Mouse (Mus musculus): ENCODE data around the gene Fkbp4. TPM values are rescaled to one million over a fixed set of nuclear protein-coding genes. Genes with fewer than 3 reads are reported as not detected.

Fkbp4 gene
- 431 and 436 TPM in 2 replicates for polyA plus RNA-seq (2015; fragmentation: Nextera tagmentation; extraction: Ambion mirVana)

DNA sequence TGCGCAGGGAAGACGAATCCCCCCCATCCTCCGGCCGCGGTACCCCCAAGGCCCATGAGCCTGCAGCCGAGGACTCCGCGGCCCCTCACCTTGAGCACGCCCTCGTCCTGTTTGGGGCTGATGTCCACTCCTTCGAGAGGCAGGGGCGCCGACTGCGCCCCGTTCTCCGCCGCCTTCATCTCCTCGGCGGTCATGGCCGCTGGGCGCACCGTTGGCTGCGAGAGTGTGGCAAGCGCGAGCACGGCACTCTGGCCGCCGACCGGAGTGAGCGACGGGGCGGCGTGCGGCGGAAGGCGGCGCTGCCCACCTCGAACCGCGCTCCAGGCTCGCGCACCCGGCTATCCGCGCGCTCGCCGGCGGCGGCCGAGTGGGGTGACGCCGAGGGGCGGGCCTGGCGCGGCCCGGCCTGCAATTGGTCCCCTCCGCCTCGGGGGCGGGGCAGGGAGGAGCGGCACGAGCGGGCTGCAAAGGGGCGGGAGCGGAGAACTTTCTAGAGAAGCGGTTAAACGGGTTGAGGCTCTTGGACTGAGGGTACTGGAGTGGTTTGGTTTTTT, at the start of gene Fkbp4:
TSS of gene Fkbp4 (minus strand) at position 361 of the 554 bp plus-strand sequence.
- Histone ChIP-seq H3K36me3 (peaks cover 26% of the 10 kb centered on the region), H3K9ac (replicated peaks) (peak within 1 kb of the TSS; percentile 98), H3K27ac (replicated peaks) (peak within 1 kb of the TSS; percentile 94), H3K4me1 (peaks cover 17% of the 10 kb centered on the region), H3K9me3 (no peaks in the 10 kb centered on the region), H3K27me3 (no peaks in the 10 kb centered on the region), H3K4me3 (peak within 1 kb of the TSS; percentile 98), H3K4me2 (replicated peaks) (peak within 1 kb of the TSS; percentile 46)
- WGBS: under 1% methylated on average over 67 of the region's 67 CpGs
- peak; percentile 94 for ATAC-seq (replicated peaks)

DNA sequence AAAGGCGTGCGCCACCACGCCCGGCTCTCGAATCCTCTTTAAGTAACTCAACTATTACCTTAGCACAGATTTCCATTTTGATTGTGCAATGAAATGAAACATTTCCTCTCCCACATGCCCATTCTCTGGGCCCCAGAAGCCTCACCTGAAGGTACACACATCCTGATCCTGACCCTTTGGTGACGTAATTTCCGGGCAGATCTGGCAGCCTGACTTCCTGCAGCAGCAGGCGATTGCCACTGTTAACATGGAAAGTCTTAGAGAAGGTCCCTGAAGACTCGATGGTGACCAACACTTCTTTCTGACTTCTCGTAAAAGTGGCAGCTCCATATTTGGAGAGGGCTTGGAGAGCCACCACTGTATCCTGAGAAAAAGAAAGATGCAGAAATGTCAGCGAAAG, 49.3 kb upstream of the Fkbp4 start:
- ATAC-seq (replicated peaks): no peak
- H3K27ac ChIP-seq (replicated peaks): no peak overlapping the region
- no peak overlapping the region for H3K4me2 ChIP-seq (replicated peaks)
- WGBS: 94% methylated on average over 11 of the region's 11 CpGs
- H3K4me1 ChIP-seq: no peaks in the 10 kb centered on the region
- no peaks in the 10 kb centered on the region for H3K9me3 ChIP-seq
- no peaks in the 10 kb centered on the region for H3K36me3 ChIP-seq
- no peak overlapping the region for H3K4me3 ChIP-seq
- no peaks in the 10 kb centered on the region for H3K27me3 ChIP-seq
- no peak overlapping the region for H3K9ac ChIP-seq (replicated peaks)

DNA sequence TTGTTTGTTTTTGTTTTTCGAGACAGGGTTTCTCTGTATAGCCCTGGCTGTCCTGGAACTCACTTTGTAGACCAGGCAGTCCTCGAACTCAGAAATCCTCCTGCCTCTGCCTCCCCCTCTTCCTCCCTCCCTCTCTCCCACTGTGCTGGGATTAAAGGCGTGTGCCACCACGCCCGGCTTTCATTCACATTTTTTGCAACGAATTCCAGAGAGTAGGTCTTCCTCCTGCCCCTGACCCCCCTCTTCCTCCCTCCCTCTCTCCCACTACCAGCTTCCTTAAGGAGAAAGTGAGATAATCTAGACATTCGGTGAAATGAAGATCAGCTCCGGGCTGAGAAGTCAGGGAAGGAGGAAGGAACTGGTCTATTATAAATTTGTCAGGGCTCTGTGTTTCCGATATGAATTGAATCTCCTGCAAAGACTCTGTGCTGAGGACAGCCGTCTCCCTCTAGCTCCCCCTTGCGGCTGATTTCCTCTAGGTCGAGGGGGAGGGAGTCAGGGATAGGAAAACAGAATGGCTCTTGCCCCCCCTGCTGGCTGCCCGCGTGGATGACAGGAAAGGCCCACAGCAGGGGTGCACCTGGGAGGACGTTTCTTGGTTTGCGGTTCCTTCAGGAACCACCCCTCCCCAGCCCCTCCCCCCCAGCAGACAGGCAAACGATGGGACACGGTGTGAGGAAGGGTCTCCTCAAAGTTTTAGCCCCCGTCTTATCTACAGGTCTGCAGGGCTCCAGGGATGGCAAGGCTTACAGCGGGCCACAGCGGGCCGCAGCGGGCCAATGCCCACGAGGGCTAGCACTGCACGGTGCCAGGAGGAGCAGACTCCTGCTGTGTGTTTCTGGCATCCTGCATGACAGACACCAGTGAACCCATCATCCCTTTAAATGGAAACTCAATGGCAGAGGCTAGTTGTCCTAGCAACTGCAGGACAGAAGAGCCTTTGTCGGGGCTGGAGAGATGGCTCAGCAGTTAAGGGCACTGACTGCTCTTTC, 41.3 kb upstream of the Fkbp4 start:
- Histone ChIP-seq H3K27ac (replicated peaks) (no peak overlapping the region), H3K4me3 (peak overlapping the region; percentile 1; the same call in 1 of the 2 replicates), H3K4me1 (no peaks in the 10 kb centered on the region), H3K27me3 (no peaks in the 10 kb centered on the region), H3K4me2 (replicated peaks) (no peak overlapping the region), H3K36me3 (no peaks in the 10 kb centered on the region), H3K9me3 (no peaks in the 10 kb centered on the region), H3K9ac (replicated peaks) (no peak overlapping the region)
- 19% methylated on average over 26 of the region's 26 CpGs for WGBS
- ATAC-seq (replicated peaks): peak; percentile 91

DNA sequence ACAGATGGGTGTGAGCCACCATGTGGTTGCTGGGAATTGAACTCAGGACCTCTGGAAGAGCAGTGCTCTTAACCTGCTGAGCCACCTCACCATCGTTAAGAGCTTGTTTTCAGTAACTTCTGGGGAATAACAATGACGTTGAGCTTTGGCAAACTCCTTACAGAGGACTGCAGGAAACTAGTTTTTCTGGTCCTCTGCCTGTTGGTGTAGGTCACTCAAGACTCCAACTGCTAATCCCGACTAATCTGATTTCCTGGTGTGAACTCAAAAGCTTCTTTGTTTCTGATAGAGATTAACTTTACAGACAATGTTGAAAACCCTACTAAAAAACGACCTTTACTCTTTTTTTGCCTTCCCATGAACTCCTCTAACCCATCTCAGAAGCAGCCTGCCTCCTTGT, 39.0 kb upstream of the Fkbp4 start:
- H3K36me3 ChIP-seq: no peaks in the 10 kb centered on the region
- no peak for ATAC-seq (replicated peaks)
- H3K27me3 ChIP-seq: no peaks in the 10 kb centered on the region
- no peak overlapping the region for H3K4me2 ChIP-seq (replicated peaks)
- no peaks in the 10 kb centered on the region for H3K4me1 ChIP-seq
- no peak overlapping the region for H3K9ac ChIP-seq (replicated peaks)
- WGBS: 5% methylated on average over 4 of the region's 4 CpGs
- no peak overlapping the region for H3K4me3 ChIP-seq
- no peak overlapping the region for H3K27ac ChIP-seq (replicated peaks)
- H3K9me3 ChIP-seq: no peaks in the 10 kb centered on the region

DNA sequence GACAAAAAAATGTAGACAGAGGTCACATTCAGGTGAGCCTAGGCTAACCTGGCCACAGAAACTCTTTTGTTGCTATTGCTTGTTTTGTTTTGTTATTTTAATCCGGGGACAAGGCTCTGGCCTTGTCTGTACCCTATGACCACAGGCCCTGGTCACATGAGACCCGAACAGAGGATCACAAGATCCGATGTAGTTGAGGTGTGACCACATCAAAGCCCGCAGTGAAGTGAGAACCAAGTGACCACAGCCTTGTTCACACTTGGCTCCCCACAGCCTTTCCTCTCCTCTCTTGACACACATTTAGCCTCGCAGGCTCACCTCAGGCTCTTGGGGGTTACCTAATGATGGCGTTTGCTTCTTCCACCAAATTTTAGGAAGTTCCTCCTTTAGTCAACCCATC, 35.6 kb upstream of the Fkbp4 start:
- Histone ChIP-seq H3K27ac (replicated peaks) (no peak overlapping the region), H3K9me3 (no peaks in the 10 kb centered on the region), H3K9ac (replicated peaks) (no peak overlapping the region), H3K4me1 (no peaks in the 10 kb centered on the region), H3K36me3 (no peaks in the 10 kb centered on the region), H3K4me3 (no peak overlapping the region), H3K27me3 (no peaks in the 10 kb centered on the region), H3K4me2 (replicated peaks) (no peak overlapping the region)
- ATAC-seq (replicated peaks): no peak
- 94% methylated on average over 6 of the region's 6 CpGs for WGBS

DNA sequence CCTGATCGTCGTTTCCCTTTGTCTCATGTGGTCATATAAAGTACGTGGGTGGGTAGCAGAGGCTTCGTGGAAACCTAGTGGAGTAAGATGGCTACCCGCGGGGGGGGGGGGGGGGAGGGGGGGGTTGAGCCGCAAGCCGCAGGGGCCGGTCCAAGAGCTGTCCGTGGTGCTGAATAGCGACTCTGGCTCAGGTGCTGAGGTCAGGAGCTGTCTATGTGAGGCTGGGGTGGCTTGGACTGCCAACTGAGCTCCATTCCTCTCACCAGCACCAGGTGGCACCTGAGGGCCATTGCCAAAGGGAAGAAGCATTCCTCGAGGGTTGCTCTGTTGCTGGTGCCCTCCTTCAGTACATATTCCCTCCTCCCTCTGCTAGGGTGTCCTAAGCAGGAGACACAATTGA, 31.0 kb upstream of the Fkbp4 start:
- Histone ChIP-seq H3K9ac (replicated peaks) (no peak overlapping the region), H3K27ac (replicated peaks) (no peak overlapping the region), H3K36me3 (no peaks in the 10 kb centered on the region), H3K4me3 (no peak overlapping the region), H3K4me1 (peaks cover 3% of the 10 kb centered on the region; the same call in 1 of the 2 replicates), H3K27me3 (no peaks in the 10 kb centered on the region), H3K9me3 (no peaks in the 10 kb centered on the region), H3K4me2 (replicated peaks) (no peak overlapping the region)
- 8% methylated on average over 11 of the region's 12 CpGs for WGBS
- no peak for ATAC-seq (replicated peaks)

DNA sequence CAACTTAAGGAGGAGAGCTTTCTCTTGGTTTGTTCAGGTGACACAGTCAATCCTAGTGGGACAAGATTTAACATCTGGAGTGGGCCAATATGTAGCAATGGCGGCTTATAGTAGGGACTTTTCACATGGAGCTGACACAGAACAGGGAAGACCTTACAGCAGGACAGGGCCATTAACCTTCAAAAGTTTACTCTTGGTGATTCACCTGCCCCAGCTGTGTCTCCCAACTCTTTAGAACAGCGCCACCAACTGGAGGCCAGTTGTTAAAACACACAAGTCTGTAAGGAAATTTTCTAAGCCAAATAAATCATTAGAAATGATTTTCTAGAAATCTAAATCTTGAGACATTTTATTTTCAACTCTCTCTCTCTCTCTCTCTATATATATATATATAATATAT, 28.8 kb upstream of the Fkbp4 start:
- no peak for ATAC-seq (replicated peaks)
- H3K9ac ChIP-seq (replicated peaks): no peak overlapping the region
- no peak overlapping the region for H3K27ac ChIP-seq (replicated peaks)
- H3K4me1 ChIP-seq: peaks cover 3% of the 10 kb centered on the region; the same call in 1 of the 2 replicates
- H3K9me3 ChIP-seq: no peaks in the 10 kb centered on the region
- H3K36me3 ChIP-seq: no peaks in the 10 kb centered on the region
- 56% methylated on average over 2 of the region's 2 CpGs for WGBS
- no peaks in the 10 kb centered on the region for H3K27me3 ChIP-seq
- no peak overlapping the region for H3K4me2 ChIP-seq (replicated peaks)
- H3K4me3 ChIP-seq: no peak overlapping the region

DNA sequence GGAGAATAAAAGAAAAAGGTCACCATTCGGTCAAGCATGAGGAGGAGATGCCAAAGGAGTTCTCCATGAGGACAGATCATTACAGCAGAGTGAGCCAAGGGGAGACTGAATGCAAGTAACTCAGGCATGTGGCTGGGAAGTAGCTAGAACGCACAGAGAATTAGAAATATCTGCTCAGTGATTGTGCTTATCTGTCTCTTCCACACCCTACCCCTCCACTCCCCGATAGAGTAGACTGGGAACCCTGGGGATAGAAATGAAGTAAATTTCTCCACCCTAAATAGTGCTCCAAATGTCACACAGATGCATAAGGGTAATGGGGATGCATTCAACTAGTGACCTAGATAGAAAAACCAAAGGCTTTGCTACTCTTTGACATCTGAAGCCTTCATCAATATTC, 28.1 kb upstream of the Fkbp4 start:
- no peaks in the 10 kb centered on the region for H3K27me3 ChIP-seq
- no peak overlapping the region for H3K4me2 ChIP-seq (replicated peaks)
- peaks cover 3% of the 10 kb centered on the region; the same call in 1 of the 2 replicates for H3K4me1 ChIP-seq
- WGBS: 52% methylated on average over 3 of the region's 3 CpGs
- no peak overlapping the region for H3K9ac ChIP-seq (replicated peaks)
- H3K4me3 ChIP-seq: no peak overlapping the region
- H3K36me3 ChIP-seq: no peaks in the 10 kb centered on the region
- no peak for ATAC-seq (replicated peaks)
- no peak overlapping the region for H3K27ac ChIP-seq (replicated peaks)
- H3K9me3 ChIP-seq: no peaks in the 10 kb centered on the region

DNA sequence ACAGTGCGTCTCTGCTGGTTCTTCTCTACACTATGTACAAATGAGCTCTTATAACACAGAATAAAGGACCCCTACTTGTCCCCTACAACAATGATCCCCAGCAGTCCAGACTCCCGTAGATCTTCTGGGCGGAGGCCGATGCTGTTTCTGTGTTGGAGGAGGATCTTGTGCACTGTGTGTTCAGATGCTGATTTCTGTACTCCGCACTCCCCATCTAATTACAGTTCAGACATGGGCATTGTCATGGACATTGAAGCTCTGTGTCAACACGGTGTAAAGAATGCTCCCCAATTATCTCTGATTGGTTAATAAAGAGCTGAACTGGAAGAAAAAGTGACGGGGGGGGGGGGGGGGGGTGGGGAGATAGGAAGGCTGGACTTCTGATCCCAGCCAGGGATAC, 27.6 kb upstream of the Fkbp4 start:
- H3K27ac ChIP-seq (replicated peaks): no peak overlapping the region
- H3K27me3 ChIP-seq: no peaks in the 10 kb centered on the region
- no peak overlapping the region for H3K4me2 ChIP-seq (replicated peaks)
- H3K4me1 ChIP-seq: peaks cover 3% of the 10 kb centered on the region; the same call in 1 of the 2 replicates
- 0 out of 2 replicates have a peak, but pooled peaks have one; percentile 35 for ATAC-seq (replicated peaks)
- no peak overlapping the region for H3K9ac ChIP-seq (replicated peaks)
- WGBS: 16% methylated on average over 7 of the region's 7 CpGs
- no peaks in the 10 kb centered on the region for H3K36me3 ChIP-seq
- H3K4me3 ChIP-seq: no peak overlapping the region
- no peaks in the 10 kb centered on the region for H3K9me3 ChIP-seq

DNA sequence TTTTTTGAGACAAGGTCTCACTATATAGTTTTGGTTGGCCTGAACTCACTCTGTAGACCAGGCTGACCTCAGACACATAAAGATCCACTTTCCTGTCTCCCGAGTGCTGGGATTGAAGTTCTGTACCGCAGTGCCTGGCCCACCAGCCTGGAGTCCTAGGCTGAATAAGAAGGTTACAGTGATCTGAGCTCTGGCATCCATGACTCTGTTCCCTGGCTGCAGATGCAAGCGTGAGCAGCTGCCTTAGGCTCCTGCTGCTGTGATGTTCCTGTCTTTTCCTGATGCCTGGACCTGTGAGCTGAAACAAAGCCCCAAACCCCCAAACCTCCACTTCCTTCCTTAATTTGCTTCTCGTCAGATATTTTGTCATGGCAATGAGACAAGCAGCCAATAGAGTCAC, 26.5 kb upstream of the Fkbp4 start:
- Histone ChIP-seq H3K4me1 (peaks cover 3% of the 10 kb centered on the region; the same call in 1 of the 2 replicates), H3K27ac (replicated peaks) (no peak overlapping the region), H3K9ac (replicated peaks) (no peak overlapping the region), H3K4me3 (no peak overlapping the region), H3K27me3 (no peaks in the 10 kb centered on the region), H3K9me3 (no peaks in the 10 kb centered on the region), H3K36me3 (no peaks in the 10 kb centered on the region), H3K4me2 (replicated peaks) (no peak overlapping the region)
- ATAC-seq (replicated peaks): no peak
- 79% methylated on average over 4 of the region's 4 CpGs for WGBS

DNA sequence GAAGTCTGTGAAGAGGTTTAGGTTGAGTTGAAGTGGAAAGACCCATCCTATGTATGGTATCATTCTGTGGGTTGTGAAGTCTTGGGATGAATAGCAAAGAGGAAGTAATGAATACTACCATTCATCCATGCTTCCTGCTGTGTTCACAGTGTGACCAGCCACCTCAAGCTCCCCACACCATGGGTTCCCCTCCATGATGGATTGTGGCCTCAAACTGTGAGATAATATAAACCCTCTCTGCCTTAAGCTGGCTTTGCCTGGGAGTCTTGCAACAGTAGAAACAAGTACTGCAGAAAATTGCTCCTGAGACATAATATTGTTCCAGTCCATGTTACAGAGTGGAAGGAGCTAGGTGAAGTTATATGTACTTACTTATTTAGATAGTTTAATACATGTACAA, 23.1 kb upstream of the Fkbp4 start:
- no peak overlapping the region for H3K4me2 ChIP-seq (replicated peaks)
- no peak overlapping the region for H3K9ac ChIP-seq (replicated peaks)
- no peaks in the 10 kb centered on the region for H3K36me3 ChIP-seq
- no peak for ATAC-seq (replicated peaks)
- H3K9me3 ChIP-seq: no peaks in the 10 kb centered on the region
- peaks cover 3% of the 10 kb centered on the region; the same call in 1 of the 2 replicates for H3K4me1 ChIP-seq
- no peak overlapping the region for H3K27ac ChIP-seq (replicated peaks)
- H3K4me3 ChIP-seq: no peak overlapping the region
- H3K27me3 ChIP-seq: no peaks in the 10 kb centered on the region

DNA sequence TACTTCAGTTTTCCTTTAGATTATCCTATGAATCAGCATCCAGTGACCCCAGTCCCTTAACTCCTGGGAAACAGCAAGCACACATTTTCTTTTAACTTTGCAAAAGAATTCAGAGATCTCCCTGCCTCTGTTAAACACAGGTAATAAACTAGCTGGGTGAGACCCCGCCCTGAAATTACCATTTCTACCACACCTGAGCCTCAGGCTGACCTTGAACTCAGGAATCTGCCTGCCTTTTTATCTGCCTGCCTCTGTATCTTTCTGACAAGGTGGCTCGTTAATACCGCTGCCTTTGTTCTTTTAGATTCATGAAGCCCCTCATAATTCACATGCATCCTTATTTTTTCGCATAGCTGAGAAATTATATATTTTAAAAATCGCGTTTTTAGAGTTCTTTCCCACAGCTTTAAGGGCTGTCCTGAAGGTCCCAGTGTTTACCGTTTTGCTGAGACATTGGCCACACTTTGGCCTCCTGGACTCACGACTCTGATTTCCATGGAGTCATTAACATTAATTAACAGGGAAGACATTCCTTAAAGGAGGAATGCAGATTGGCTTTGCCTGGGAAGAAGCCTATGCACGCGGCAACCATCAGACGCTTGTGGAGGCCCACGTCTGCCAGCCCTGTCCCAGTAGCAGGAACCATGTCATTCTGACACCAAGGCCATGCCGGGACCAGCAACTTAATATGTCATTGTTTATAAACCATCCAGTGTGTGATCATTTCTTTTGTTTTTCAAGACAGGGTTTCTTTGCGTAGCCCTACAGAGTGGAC, 22.4 kb upstream of the Fkbp4 start:
- peaks cover under 1% of the 10 kb centered on the region; the same call in 1 of the 2 replicates for H3K4me1 ChIP-seq
- no peak for ATAC-seq (replicated peaks)
- no peak overlapping the region for H3K4me3 ChIP-seq
- H3K27me3 ChIP-seq: no peaks in the 10 kb centered on the region
- H3K4me2 ChIP-seq (replicated peaks): no peak overlapping the region
- no peak overlapping the region for H3K9ac ChIP-seq (replicated peaks)
- no peaks in the 10 kb centered on the region for H3K36me3 ChIP-seq
- no peak overlapping the region for H3K27ac ChIP-seq (replicated peaks)
- 72% methylated on average over 14 of the region's 14 CpGs for WGBS
- H3K9me3 ChIP-seq: no peaks in the 10 kb centered on the region
